Mouse (Mus musculus) lung, adult 18-20 months (tissue): ENCODE measurements at regions not wholly inside any gene's neighbourhood (a gene's known extent, or its start where the extent isn't known, plus 50 kb on each side); places are given as distances from the start of the nearest gene placed in this dataset.
"Not testable (repeated sequence)": the region's sequence is repeated elsewhere in the genome, so short reads cannot be mapped to it uniquely, and the experiment has no call there.

Experiments
- DNase-seq, 2 experiments: peaks; one replicate each; pipeline ENCODE4 v3.0.0; 2022; ENCODE audit warnings: mixed read lengths in 2 of 2

DNA sequence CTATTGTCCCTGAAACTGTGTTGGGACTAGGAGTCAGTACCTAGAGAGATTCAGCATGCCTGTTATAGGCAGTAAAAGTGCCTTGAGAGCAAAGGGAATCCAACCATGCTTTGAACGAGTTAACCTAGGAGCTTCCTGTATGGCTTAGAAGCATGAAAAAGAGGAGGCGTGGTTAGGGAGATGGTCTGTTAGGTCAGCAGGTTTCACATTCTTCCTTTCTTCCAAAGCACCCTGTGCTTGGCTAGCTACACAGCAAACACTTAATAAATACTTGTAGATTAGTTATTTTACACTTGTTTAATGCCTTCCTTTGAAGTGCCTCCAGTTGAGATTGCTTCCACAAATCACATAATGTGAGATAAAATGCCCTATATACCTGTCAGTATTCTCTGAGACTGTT is 284.9 kb upstream of the Adgra3 start:
- DNase-seq = no peak

DNA sequence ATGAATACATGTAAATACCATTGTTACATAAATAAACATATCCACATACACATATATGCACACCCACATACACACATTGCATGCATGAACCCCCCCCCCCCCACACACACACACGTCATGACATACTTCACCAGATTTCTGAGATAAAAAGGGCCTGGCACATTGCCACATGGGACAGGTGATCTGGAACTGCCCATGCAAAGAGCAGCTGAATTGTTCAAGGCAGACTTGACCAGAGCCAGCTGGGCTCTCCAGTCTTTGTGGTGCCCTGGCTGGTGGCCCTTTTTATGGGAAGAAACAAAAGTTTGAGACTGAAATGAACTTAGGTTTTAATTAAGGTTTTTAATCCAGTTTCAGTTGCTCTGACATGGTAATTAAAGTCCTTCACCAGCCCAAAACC is 250.7 kb upstream of the Adgra3 start:
- DNase-seq = no peak

DNA sequence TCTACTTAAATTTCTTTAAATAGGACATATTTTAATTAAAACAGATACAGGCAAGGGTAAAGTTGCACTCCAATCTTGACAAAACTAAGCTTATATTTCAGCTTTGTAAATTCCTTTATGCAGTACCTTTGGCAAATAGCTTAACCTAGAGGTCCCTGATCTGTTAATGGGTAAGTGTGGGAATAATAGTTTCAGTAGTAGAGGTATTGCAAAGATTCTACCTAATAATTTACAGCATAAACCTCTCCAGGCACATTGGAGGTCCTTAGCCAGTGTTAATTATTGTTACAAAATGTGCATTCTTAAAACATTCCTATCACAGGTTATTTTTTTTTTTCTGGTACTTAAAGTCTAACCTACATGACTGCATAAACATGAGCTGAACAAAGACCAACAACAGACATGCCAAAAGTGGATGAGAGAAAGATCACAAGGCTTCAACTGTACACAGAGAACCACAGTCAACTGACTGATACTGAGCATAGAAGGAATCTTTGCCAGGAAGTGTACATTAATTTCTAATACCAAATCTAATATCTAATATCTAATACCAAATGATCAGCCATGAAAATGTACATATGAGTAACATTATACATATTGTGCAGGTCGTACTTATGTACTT is 245.2 kb upstream of the Adgra3 start:
- no peak for DNase-seq

- no peak for DNase-seq
Measured at GRCm38 (mm10) chr5:50293794-50294193, 235.0 kb upstream of the Adgra3 start.

- DNase-seq = no peak
Measured at GRCm38 (mm10) chr5:50290879-50291410, 232.1 kb upstream of the Adgra3 start.

- no peak for DNase-seq
Measured at GRCm38 (mm10) chr5:50260417-50260816, 201.6 kb upstream of the Adgra3 start.

GRCm38 (mm10) chr5:50258017-50258416 is 199.2 kb upstream of the Adgra3 start:
- DNase-seq = no peak

DNA sequence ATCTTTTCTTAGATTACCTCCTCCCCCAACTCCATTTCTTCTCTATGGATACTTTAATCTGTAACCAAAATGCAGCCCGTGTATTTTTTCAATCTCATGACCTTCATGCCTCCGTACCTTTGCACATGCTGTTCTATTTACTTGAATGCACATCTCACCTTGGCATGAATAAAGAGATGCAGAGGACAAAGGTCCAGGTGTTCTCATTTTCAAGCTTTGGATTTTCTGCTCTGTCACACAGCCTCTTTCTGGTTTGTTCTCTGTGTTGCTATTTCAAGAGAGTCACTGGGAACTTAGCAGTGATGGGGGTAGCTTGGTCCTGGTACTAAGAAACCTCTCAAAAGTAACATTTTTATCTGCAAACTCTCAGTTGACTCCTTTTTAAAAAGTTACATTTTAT is 175.3 kb upstream of the Adgra3 start:
- DNase-seq = no peak

GRCm38 (mm10) chr5:50216956-50217355 is 158.2 kb upstream of the Adgra3 start:
- DNase-seq = no peak

- no peak for DNase-seq
Measured at GRCm38 (mm10) chr5:50215960-50216359, 157.2 kb upstream of the Adgra3 start.

DNA sequence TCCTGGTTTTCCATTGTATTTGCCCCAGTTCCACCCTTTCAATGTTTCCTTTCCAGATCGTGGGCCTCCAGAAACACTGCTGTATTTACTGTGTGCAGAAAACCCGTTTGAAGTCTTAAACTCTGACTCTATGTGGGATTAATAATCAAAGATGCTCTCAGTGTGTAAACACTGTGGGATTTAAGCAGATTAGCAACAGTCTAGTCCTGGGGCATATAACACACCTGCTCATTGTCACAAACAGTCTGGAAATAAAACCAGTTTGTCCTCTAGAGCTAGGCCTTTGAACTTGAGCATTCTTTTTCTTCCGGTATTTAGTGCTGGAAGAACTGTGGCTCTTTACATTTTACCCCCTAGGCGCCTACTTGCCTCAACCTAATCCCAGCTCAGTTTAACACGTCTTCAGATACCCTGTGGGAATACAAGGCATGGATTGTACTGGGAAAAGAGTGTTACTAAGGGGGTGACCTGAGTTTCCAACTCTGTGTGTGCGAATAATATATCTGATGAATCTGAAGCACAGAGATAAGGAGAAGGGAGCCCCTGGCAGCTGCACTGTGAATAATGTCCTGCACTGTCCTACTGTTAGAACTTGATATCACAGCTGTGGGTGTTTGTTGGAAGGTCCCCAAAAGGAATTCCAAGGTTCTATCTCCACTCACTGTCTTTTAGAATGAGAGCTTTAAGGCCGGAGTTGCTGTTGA is 143.7 kb upstream of the Adgra3 start:
- DNase-seq = no peak

DNA sequence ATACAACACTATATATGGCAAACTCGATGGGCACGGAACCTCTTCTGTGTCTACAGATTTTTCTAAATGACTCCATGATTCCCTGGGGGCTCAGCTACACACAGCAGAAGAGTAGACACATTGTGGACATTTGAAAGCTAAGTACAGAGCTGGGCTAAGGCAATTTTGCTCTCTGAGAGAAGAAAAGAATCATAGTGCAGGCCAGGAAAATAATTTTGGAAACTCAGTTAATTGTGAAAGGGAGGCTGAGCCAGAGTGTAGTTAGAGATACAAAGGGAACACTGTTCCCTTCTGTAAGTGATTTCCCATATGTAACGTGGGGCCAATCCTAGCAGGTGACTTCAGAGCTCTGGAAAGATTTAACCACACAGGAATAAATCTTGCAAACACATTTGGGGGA is 137.6 kb upstream of the Adgra3 start:
- no peak for DNase-seq

DNA sequence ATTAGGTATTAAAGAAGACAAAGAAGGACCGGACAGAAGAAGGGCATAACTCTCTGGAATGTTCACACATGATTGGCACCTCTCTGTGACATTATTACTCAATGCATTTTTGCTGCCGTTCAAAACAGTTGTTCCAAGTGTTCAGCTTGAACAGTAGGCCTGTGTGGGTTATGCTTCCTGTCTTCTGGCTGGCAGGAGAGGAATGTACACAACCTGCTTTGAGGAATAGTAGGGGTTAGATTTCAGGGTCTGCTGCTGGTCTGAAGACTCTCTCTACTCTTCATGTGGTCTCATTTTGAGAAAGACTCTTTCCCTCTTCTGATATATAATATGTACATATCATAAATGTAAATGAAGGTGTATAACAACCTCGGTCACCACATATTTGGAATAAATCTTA is 137.2 kb upstream of the Adgra3 start:
- no peak for DNase-seq

DNA sequence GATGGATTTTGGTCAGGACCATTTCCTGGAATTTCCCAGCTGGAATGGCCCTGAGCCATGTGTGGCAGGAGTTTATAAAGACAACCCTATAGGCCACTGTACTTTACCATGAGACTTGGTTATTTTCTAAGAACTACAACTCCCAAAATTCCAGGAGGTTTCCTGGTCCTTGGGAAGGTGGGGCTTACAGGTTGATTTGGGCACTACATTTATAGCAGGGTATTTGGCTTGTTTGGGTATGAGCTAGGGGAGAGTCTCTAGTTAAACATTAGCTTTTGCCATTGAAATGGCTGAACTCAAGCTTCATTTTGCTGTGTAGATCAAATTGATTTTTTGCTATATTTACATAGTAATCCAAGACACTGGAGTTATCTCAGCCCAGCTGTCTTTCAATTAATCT is 130.6 kb upstream of the Adgra3 start:
- DNase-seq = no peak

- DNase-seq = no peak
Measured at GRCm38 (mm10) chr5:50182721-50183120, 123.9 kb upstream of the Adgra3 start.

- DNase-seq = no peak
Measured at GRCm38 (mm10) chr5:50156557-50156956, 97.8 kb upstream of the Adgra3 start.

- not testable (repeated sequence) for DNase-seq
Measured at GRCm38 (mm10) chr5:50155170-50155860, 96.5 kb upstream of the Adgra3 start.

- DNase-seq = peak; percentile 45 to 52
Measured at GRCm38 (mm10) chr5:50146926-50147325, 88.1 kb upstream of the Adgra3 start.

DNA sequence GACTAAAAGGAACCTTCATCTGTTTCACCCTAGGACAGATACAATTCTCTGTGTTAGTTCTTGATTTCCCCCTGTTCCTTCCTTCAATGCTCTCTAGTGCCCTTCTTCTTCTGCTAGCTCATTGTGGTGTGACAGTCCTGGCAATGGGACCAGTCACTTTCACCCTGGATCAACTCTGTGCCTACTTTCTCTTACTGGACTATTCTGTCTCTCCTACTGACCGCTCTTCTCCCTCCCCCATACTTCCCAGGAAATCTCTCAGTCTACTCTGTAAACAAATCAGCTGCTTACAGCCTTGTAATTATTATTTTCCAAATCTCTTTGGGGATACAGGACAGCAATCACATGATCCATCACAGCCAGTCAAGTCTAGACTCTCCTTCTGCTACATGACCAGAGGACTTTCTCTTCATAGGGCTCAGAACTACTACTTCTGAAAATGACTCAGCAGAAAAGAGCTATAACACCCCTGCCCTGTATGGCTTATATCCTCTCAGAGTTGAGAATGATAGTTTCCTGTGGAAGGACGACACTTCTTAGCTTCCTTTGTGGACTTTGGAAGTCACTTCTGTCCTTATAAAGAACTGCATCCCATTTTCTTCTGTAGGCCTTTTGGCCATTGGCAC is 86.8 kb upstream of the Adgra3 start:
- DNase-seq = no peak

DNA sequence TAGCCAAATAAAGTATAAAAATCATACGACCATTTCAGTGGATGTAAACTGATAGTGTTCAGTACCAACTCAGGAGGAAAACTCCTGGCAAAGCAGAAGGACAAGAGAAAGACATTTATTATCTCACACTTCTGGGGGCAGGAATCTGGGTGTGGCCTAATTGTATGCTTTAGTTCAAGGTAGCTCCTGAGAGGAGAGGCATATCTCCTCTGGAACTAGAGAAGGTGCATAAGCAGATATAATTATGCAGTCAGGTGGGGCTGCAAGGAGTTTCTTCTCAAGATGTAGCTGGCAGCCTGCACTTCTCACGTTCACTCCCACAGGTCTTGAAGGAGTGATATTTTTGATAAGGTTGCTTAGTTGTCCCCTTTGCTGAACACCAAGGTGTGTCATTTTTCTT is 71.4 kb upstream of the Adgra3 start:
- DNase-seq = no peak

GRCm38 (mm10) chr5:50128972-50129371 is 70.2 kb upstream of the Adgra3 start:
- DNase-seq = no peak

GRCm38 (mm10) chr5:50126594-50126993 is 67.8 kb upstream of the Adgra3 start:
- DNase-seq = no peak

DNA sequence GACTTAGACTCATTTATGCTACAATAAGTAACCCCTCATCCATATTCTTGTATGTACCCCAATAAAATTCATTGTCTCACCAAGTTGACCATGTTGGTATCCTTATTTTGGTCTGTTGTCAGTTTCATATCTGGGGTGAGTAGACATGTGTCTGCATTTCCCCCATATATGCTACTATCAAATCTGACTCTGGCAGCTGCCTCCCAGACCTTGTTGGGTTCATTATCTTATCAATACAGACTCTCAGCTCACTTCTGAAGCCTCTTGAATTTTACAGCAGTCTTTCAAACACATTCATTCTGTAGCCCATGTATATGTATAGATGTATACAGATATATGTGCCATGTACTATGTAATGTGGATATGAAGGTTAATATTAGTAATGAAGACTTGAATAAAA is 67.4 kb upstream of the Adgra3 start:
- DNase-seq = no peak

- no peak for DNase-seq
Measured at GRCm38 (mm10) chr5:50125676-50126075, 66.9 kb upstream of the Adgra3 start.
